Mouse (Mus musculus): ENCODE results near the gene Zc3h8. TPM values are rescaled to one million over a fixed set of nuclear protein-coding genes. Genes with fewer than 3 reads are reported as not detected.

Gene Zc3h8
- polyA plus RNA-seq (2014; fragmentation: Illumina TruSeq; extraction: RNeasy Lipid Tissue Mini Kit (QIAGEN cat#74804); ENCODE audit: low read depth, low replicate concordance) = 8.2 TPM

DNA sequence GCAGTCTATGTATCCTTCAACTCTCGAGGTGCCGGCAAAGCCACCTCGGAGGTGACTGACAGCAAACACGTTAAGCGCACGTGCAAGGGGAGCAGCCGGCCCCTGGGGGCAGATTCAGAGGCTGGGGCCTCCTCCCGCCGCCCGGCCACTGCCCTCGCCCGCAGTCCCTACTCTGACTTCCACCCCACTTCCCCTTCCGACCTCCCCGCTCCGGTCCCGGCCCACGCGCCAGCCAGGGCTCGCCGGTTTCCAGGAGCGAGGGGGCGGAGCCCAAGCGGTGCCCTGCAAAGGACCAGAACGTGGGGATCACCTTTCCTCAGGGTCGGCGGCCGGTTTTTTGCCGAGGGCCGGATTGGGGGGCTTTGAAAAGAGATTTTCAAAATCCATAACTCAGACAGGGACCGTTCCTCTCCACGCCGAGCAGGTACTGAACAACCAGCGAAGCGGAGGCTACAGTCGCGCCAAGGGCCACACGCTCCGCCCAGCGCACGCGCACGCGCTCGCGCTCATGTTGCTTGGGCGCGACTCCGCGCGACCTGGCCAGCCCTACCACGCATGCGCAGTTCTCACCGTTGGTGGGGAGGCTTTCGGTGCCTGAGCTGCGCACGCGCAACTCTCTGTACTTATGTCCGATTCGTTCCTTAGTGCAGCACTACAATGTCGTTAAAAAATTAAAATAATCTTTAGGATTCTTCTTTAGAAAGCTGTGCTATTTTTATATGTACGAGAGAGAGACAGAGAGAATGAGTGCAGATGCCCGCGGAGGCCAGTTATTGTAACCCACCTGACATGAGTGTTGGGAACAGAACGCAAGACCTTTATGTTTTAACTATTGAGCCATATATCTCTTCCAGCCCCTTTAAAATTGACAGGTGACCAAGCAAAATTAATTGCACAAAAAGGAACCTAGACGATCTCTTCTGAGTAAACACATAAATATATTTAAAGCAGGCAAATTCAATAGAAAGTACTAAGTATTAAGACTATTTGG lies at the start of gene Zc3h8:
Zc3h8 (minus strand) TSS at position 540 of the 991 bp plus-strand sequence.

GRCm38 (mm10) chr2:128967661-128968441 lies 24.0 kb upstream of the Zc3h8 start, which contains the start of gene Gm10762:
Gene Gm10762 (minus strand): TSS chr2:128967725.

DNA sequence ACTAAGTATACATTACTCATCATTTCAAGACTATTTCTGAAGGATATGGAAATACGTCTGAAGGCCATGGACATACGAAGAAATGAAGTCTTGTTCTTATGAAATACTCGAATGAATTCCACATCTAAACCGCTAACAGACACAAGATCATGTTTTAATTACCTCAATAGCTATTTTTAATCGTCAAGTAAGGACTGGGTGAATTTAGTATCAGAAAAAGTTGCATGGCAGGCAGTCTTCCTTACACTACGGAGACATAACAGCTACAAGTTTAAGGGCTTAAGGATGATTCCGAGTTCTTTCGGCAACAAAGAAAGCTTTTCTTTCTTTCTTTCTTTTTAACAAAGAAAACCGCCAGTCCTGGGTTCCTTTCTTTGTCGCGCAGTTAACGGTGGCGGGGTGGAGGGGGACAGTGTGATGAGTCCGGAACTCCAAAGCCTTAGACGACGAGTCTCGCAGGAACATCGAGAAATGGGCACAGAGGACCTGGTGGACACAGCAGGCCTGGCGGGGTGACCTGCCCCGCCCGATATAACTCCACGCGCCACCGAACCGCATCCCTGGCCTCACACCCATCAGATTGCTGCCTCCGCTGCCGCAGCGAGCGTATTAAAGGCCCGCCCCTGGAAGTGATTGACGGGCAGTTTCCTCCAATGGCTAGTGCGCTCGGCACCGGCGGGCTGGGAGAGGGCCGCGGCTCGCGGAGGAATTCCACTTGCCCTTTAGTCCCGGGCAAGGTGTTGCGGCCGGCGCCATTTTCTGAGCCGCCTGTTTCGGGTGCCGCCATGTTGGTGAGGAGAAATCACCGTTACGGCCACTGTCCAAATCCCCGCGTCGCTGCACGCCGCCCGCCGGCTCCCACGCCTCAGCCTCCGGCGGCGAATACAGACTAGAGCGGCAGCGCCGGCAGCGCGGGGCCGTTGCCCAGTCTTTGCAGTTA lies 23.0 kb upstream of the Zc3h8 start, which contains the start of gene Zc3h6:
Zc3h6 (plus strand) TSS at position 762 of the 940 bp plus-strand sequence.

Other genes starting within 250 kb of the Zc3h8 start
- 19.7 TPM for gene Mertk, start 245.1 kb downstream of the Zc3h8 start, polyA plus RNA-seq (2014; fragmentation: Illumina TruSeq; extraction: RNeasy Lipid Tissue Mini Kit (QIAGEN cat#74804); ENCODE audit: low read depth, low replicate concordance)
- gene Tmem87b, start 126.0 kb downstream of the Zc3h8 start, polyA plus RNA-seq (2014; fragmentation: Illumina TruSeq; extraction: RNeasy Lipid Tissue Mini Kit (QIAGEN cat#74804); ENCODE audit: low read depth, low replicate concordance) = 82.9 TPM
- gene Fbln7, start 81.1 kb downstream of the Zc3h8 start, polyA plus RNA-seq (2014; fragmentation: Illumina TruSeq; extraction: RNeasy Lipid Tissue Mini Kit (QIAGEN cat#74804); ENCODE audit: low read depth, low replicate concordance) = 3.1 TPM
- gene Zc3h6, start 23.3 kb upstream of the Zc3h8 start, polyA plus RNA-seq (2014; fragmentation: Illumina TruSeq; extraction: RNeasy Lipid Tissue Mini Kit (QIAGEN cat#74804); ENCODE audit: low read depth, low replicate concordance) = 10.0 TPM
- 5.0 TPM for gene Gm10762, start 23.6 kb upstream of the Zc3h8 start, polyA plus RNA-seq (2014; fragmentation: Illumina TruSeq; extraction: RNeasy Lipid Tissue Mini Kit (QIAGEN cat#74804); ENCODE audit: low read depth, low replicate concordance)
- not detected for gene Vinac1, start 104.1 kb upstream of the Zc3h8 start, polyA plus RNA-seq (2014; fragmentation: Illumina TruSeq; extraction: RNeasy Lipid Tissue Mini Kit (QIAGEN cat#74804); ENCODE audit: low read depth, low replicate concordance)
- 13.9 TPM for gene Ttl, start 121.9 kb upstream of the Zc3h8 start, polyA plus RNA-seq (2014; fragmentation: Illumina TruSeq; extraction: RNeasy Lipid Tissue Mini Kit (QIAGEN cat#74804); ENCODE audit: low read depth, low replicate concordance)
- 4.4 TPM for gene Polr1b, start 156.9 kb upstream of the Zc3h8 start, polyA plus RNA-seq (2014; fragmentation: Illumina TruSeq; extraction: RNeasy Lipid Tissue Mini Kit (QIAGEN cat#74804); ENCODE audit: low read depth, low replicate concordance)
- 5.1 TPM for gene Chchd5, start 185.6 kb upstream of the Zc3h8 start, polyA plus RNA-seq (2014; fragmentation: Illumina TruSeq; extraction: RNeasy Lipid Tissue Mini Kit (QIAGEN cat#74804); ENCODE audit: low read depth, low replicate concordance)